Mouse (Mus musculus): ENCODE data around the gene Tuba3b. TPM values are rescaled to one million over a fixed set of nuclear protein-coding genes. Genes with fewer than 3 reads are reported as not detected.

Tuba3b gene
- polyA plus RNA-seq, 1 experiment from 2014 or later = not detected

GRCm38 (mm10) chr6:145590501-145591293, 24.9 kb upstream of the Tuba3b start:
- Histone ChIP-seq H3K36me3 (ENCODE audit: poor library complexity, severe bottlenecking) (no peaks in the 10 kb centered on the region), H3K27ac (no peak overlapping the region), H3K9me3 (replicated peaks) (no peaks in the 10 kb centered on the region), H3K27me3 (no peaks in the 10 kb centered on the region), H3K9ac (no peak overlapping the region), H3K4me3 (no peak overlapping the region), H3K4me1 (peaks cover 1% of the 10 kb centered on the region; the same call in 1 of the 2 replicates), H3K4me2 (no peak overlapping the region)
- 89% methylated on average over 11 of the region's 11 CpGs for WGBS
- ATAC-seq = no peak; the same call in 1 of the 2 replicates

DNA sequence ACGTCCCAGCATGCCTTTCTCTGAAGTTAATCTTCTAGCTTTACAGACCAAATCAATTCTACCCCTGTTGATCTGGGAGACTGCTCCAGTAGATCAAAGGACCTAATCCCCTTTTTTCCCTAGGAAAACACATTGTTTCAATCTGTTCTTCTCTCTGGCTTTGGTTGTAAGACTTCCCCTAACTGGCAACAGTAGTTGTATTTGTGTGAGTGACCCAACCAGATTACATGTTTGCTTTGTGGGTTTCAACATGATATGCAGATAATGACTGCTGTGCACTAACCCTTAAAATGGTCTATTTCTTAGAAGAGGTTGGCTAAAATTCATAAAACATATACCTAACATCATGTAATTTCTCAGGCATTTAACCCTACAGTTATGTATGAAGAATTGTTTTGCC, 24.0 kb upstream of the Tuba3b start:
- no peak overlapping the region for H3K4me2 ChIP-seq
- no peak overlapping the region for H3K4me3 ChIP-seq
- H3K9ac ChIP-seq = no peak overlapping the region
- H3K9me3 ChIP-seq (replicated peaks) = no peaks in the 10 kb centered on the region
- ATAC-seq = no peak
- no peaks in the 10 kb centered on the region for H3K4me1 ChIP-seq
- no peak overlapping the region for H3K27ac ChIP-seq
- no peaks in the 10 kb centered on the region for H3K36me3 ChIP-seq (ENCODE audit: poor library complexity, severe bottlenecking)
- WGBS = 39% methylated on average over 1 of the region's 1 CpGs
- no peaks in the 10 kb centered on the region for H3K27me3 ChIP-seq

GRCm38 (mm10) chr6:145592036-145592435, 23.5 kb upstream of the Tuba3b start:
- 82% methylated on average over 6 of the region's 6 CpGs for WGBS
- Histone ChIP-seq H3K4me1 (no peaks in the 10 kb centered on the region), H3K4me2 (no peak overlapping the region), H3K27me3 (no peaks in the 10 kb centered on the region), H3K9me3 (replicated peaks) (no peaks in the 10 kb centered on the region), H3K4me3 (no peak overlapping the region), H3K36me3 (ENCODE audit: poor library complexity, severe bottlenecking) (no peaks in the 10 kb centered on the region), H3K27ac (no peak overlapping the region), H3K9ac (no peak overlapping the region)
- peak; percentile 41; the same call in 1 of the 2 replicates for ATAC-seq

DNA sequence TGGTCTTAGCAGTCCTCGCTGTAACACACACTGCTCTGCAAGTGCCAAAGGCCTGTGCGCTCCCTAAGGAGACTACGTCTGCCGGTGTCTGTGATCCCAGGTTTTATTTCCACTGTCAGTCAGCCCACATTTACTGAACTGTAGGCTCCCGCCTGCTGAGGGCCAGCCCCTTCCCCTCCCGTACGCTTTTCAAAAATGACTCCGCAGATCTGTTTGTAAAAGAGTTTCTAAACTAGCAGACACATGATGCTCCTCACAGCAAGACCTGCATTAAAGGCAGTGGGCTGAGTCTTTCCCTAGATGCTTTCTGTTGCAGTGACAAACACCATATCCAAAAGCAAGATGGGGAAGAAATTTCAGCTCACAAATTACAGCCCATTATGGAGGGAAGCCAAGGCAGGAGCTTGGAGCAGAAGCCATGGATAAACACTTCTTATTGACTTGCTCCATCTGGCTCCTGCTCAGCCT, 23.0 kb upstream of the Tuba3b start:
- Histone ChIP-seq H3K36me3 (ENCODE audit: poor library complexity, severe bottlenecking) (no peaks in the 10 kb centered on the region), H3K27me3 (no peaks in the 10 kb centered on the region), H3K4me2 (no peak overlapping the region), H3K4me1 (no peaks in the 10 kb centered on the region), H3K27ac (no peak overlapping the region; the same call in 1 of the 2 replicates), H3K4me3 (no peak overlapping the region), H3K9me3 (replicated peaks) (no peaks in the 10 kb centered on the region), H3K9ac (no peak overlapping the region)
- WGBS = 65% methylated on average over 8 of the region's 8 CpGs
- peak; percentile 59; the same call in 1 of the 2 replicates for ATAC-seq

GRCm38 (mm10) chr6:145593991-145594390, 21.6 kb upstream of the Tuba3b start:
- Histone ChIP-seq H3K27ac (no peak overlapping the region), H3K9me3 (replicated peaks) (no peaks in the 10 kb centered on the region), H3K36me3 (ENCODE audit: poor library complexity, severe bottlenecking) (no peaks in the 10 kb centered on the region), H3K4me2 (no peak overlapping the region), H3K27me3 (no peaks in the 10 kb centered on the region), H3K4me1 (0 out of 2 replicates have a peak, but pooled peaks cover 4% of the 10 kb centered on the region), H3K9ac (no peak overlapping the region), H3K4me3 (no peak overlapping the region)
- no peak for ATAC-seq
- WGBS = 76% methylated on average over 7 of the region's 7 CpGs

DNA sequence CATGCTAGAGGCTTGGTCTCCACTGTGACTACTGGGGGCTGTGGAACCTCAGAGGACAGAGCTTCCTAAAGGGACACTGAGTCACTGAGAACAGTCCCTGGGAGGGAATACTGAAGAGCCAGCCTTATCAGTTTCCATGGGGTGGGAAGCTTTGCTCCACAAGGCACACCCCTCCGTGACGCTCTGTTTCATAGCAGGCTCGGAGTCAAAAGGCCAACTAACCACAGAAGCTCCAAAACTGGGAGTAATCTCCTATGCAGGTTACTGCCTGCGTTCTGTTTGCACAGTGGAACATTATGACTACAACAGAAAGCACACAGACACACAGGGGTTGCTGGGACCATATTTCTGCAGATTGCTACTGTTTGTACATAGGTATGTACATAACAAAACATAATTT, 19.7 kb upstream of the Tuba3b start:
- Histone ChIP-seq H3K9ac (no peak overlapping the region), H3K9me3 (replicated peaks) (no peaks in the 10 kb centered on the region), H3K27ac (no peak overlapping the region), H3K4me1 (0 out of 2 replicates have a peak, but pooled peaks cover 7% of the 10 kb centered on the region), H3K4me3 (no peak overlapping the region), H3K36me3 (ENCODE audit: poor library complexity, severe bottlenecking) (no peaks in the 10 kb centered on the region), H3K4me2 (no peak overlapping the region), H3K27me3 (no peaks in the 10 kb centered on the region)
- WGBS = 94% methylated on average over 4 of the region's 4 CpGs
- no peak for ATAC-seq

GRCm38 (mm10) chr6:145598794-145599555, 16.6 kb upstream of the Tuba3b start:
- Histone ChIP-seq H3K4me3 (no peak overlapping the region), H3K36me3 (ENCODE audit: poor library complexity, severe bottlenecking) (no peaks in the 10 kb centered on the region), H3K27me3 (no peaks in the 10 kb centered on the region), H3K9me3 (replicated peaks) (no peaks in the 10 kb centered on the region), H3K4me1 (0 out of 2 replicates have a peak, but pooled peaks cover 9% of the 10 kb centered on the region), H3K4me2 (no peak overlapping the region), H3K27ac (peak overlapping the region; percentile 25; the same call in 1 of the 2 replicates), H3K9ac (no peak overlapping the region)
- 71% methylated on average over 11 of the region's 11 CpGs for WGBS
- ATAC-seq = peak; percentile 72; the same call in 1 of the 2 replicates

- 20% methylated on average over 2 of the region's 2 CpGs for WGBS
- H3K27ac ChIP-seq = no peak overlapping the region
Measured at GRCm38 (mm10) chr6:145604126-145604525, 11.4 kb upstream of the Tuba3b start.

GRCm38 (mm10) chr6:145604648-145605047, 10.9 kb upstream of the Tuba3b start:
- H3K4me2 ChIP-seq = no peak overlapping the region
- no peak overlapping the region for H3K4me3 ChIP-seq
- H3K4me1 ChIP-seq = 0 out of 2 replicates have a peak, but pooled peaks cover 6% of the 10 kb centered on the region
- no peaks in the 10 kb centered on the region for H3K9me3 ChIP-seq (replicated peaks)
- 81% methylated on average over 4 of the region's 4 CpGs for WGBS
- no peak overlapping the region for H3K9ac ChIP-seq
- H3K36me3 ChIP-seq (ENCODE audit: poor library complexity, severe bottlenecking) = no peaks in the 10 kb centered on the region
- no peaks in the 10 kb centered on the region for H3K27me3 ChIP-seq
- no peak for ATAC-seq
- no peak overlapping the region for H3K27ac ChIP-seq

More at GRCm38 (mm10) chr6:145604126-145604525, 11.4 kb upstream of the Tuba3b start:
- ATAC-seq = no peak
- no peak overlapping the region for H3K4me2 ChIP-seq
- no peaks in the 10 kb centered on the region for H3K36me3 ChIP-seq (ENCODE audit: poor library complexity, severe bottlenecking)
- no peaks in the 10 kb centered on the region for H3K9me3 ChIP-seq (replicated peaks)
- no peaks in the 10 kb centered on the region for H3K27me3 ChIP-seq
- H3K4me1 ChIP-seq = 0 out of 2 replicates have a peak, but pooled peaks cover 7% of the 10 kb centered on the region
- H3K4me3 ChIP-seq = no peak overlapping the region
- no peak overlapping the region for H3K9ac ChIP-seq

DNA sequence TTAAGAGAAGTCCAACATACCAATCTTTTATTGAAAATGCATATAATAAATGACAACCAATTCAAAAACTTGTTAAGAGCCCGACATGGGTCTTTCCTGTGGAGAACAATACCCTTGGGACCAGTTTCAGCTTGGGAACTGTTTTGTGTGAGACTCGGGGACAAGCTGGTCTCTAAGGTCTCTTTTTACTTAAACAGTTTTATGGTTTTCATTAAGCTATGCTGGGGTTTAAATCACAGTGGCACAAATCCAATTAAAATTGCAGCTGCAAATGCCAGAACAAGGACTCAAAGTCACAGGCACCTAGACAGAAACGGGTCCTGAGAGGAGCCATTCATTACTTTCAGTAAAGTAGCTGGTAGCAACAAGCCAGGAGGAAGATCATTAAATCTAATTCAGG, 10.4 kb upstream of the Tuba3b start:
- Histone ChIP-seq H3K4me2 (no peak overlapping the region), H3K9ac (no peak overlapping the region), H3K4me1 (0 out of 2 replicates have a peak, but pooled peaks cover 6% of the 10 kb centered on the region), H3K36me3 (ENCODE audit: poor library complexity, severe bottlenecking) (no peaks in the 10 kb centered on the region), H3K27me3 (no peaks in the 10 kb centered on the region), H3K27ac (no peak overlapping the region), H3K4me3 (no peak overlapping the region), H3K9me3 (replicated peaks) (no peaks in the 10 kb centered on the region)
- WGBS = 33% methylated on average over 3 of the region's 3 CpGs
- ATAC-seq = no peak

GRCm38 (mm10) chr6:145607746-145608145, 7.8 kb upstream of the Tuba3b start:
- no peak for ATAC-seq
- Histone ChIP-seq H3K4me3 (no peak overlapping the region), H3K27ac (no peak overlapping the region), H3K27me3 (no peaks in the 10 kb centered on the region), H3K9ac (no peak overlapping the region), H3K36me3 (ENCODE audit: poor library complexity, severe bottlenecking) (no peaks in the 10 kb centered on the region), H3K4me2 (no peak overlapping the region), H3K4me1 (peaks cover 10% of the 10 kb centered on the region; the same call in 1 of the 2 replicates), H3K9me3 (replicated peaks) (no peaks in the 10 kb centered on the region)
- 90% methylated on average over 4 of the region's 4 CpGs for WGBS

DNA sequence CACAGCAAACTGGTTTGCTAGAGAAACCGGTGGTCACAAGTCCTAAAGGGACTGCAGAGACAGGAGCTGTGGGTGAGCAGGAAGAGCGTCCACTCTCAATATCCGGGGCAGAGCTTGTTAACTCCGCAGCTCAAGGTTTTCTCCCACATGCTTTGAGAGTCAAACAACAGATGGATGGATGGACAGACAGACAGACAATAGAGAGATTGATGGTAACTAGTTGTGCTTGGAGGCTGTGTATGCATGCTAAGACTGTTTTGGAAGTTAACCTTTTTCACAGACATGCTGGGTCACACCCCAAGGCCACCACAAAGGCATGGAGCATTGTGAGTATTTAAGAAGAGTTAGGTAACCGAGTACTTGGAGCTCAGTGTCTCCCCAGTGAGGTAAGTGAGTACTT, 6.9 kb upstream of the Tuba3b start:
- no peak overlapping the region for H3K9ac ChIP-seq
- ATAC-seq = no peak
- H3K4me2 ChIP-seq = no peak overlapping the region
- H3K4me1 ChIP-seq = peaks cover 10% of the 10 kb centered on the region; the same call in 1 of the 2 replicates
- H3K27ac ChIP-seq = no peak overlapping the region
- no peaks in the 10 kb centered on the region for H3K36me3 ChIP-seq (ENCODE audit: poor library complexity, severe bottlenecking)
- no peaks in the 10 kb centered on the region for H3K9me3 ChIP-seq (replicated peaks)
- 88% methylated on average over 5 of the region's 5 CpGs for WGBS
- no peaks in the 10 kb centered on the region for H3K27me3 ChIP-seq
- H3K4me3 ChIP-seq = no peak overlapping the region

All from forebrain, embryonic 13.5 days (tissue).